Mouse (Mus musculus) bone marrow macrophage, adult 2 months (primary cell): ENCODE results near the gene Ttc7.

Source experiments
- CTCF ChIP-seq: IDR thresholded peaks from 2 replicates; pipeline ENCODE4 v1.5.1; 2012; ENCODE audit warnings: low read depth, mild to moderate bottlenecking, low read length, moderate library complexity
- POLR2A ChIP-seq: IDR thresholded peaks from 2 replicates; pipeline ENCODE4 v1.6.1; 2012; ENCODE audit warnings: mild to moderate bottlenecking, low read depth, low read length, borderline replicate concordance

GRCm38 (mm10) chr17:87365268-87365667 lies 82.6 kb downstream of the Ttc7 start:
- no peak for TF ChIP-seq POLR2A
- no peak for TF ChIP-seq CTCF
